Mouse (Mus musculus): ENCODE data around the gene Rnf167.

Rnf167 gene

GRCm38 (mm10) chr11:70655571-70656455 is 8.8 kb downstream of the Rnf167 start:
- DNase-seq, result peak; percentile 64 to 67

DNA sequence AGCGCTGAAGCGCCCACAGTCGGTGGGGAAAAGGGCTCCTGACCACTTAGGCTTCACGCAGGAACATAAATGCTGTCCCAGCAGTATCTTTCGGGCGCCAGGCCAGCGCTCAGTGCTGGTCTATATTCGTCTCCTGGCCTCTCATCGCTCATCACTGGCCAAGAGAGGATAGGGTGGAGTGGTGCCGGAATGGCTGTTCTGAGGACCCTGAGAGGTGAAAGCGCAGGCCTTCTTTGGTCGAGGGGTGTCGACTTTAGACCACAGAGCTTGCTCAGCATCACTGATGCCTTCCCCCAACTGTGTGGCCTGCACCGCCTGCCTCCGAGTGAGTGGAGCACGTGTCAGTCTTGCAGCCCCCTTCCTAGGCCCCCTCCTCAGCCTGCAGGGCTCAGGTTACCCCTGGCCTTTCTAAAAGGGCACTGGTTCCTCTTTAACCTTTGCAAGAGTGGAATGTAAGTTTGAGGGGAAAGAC is 9.5 kb downstream of the Rnf167 start:
- DNase-seq, result peak; percentile 72 to 74

GRCm38 (mm10) chr11:70656964-70657363 is 9.9 kb downstream of the Rnf167 start, which contains the start of gene Eno3:
Gene Eno3 (plus strand): TSS chr11:70657202.
- peak; percentile 53 to 55 for DNase-seq

- DNase-seq, result no peak
Measured at GRCm38 (mm10) chr11:70657573-70657972, 10.5 kb downstream of the Rnf167 start.

DNA sequence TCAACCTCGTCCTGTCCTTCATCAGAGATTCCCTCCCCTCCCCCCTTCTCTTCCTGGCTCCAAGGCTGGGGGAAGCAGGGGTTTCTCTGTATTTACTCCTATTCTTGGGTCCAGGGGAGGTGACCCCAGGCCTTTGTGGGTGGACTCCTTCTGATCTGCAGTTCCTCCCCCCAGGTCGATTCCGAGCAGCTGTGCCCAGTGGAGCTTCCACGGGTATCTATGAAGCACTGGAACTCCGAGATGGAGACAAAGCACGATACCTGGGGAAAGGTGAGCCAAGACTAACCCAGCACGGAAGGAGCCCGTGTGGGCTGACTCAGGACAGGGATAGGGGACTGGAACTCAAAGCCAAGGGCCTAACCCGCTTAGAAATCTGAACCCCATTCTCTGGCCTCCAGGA is 11.0 kb downstream of the Rnf167 start:
- no peak for DNase-seq

DNA sequence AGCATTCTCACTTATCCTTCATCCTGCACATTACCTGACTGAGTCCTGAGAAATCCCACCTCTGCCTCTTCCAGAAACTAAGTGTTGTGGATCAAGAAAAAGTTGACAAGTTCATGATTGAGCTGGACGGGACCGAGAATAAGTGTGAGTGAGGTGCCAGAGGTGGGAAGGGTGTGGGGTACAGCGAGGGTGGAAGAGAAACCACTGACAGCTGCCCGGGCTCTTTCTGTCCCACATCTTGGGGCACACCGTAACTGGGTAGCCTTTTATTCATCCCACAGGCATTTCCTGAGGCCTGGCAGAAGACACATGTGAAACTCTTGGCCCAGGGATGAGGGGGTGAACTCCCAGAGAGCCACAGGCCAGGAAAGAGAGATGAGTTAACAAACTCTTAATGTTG is 11.5 kb downstream of the Rnf167 start:
- no peak for DNase-seq

GRCm38 (mm10) chr11:70658942-70659341 is 11.9 kb downstream of the Rnf167 start:
- no peak for DNase-seq

GRCm38 (mm10) chr11:70660571-70660970 is 13.5 kb downstream of the Rnf167 start:
- no peak for DNase-seq

DNA sequence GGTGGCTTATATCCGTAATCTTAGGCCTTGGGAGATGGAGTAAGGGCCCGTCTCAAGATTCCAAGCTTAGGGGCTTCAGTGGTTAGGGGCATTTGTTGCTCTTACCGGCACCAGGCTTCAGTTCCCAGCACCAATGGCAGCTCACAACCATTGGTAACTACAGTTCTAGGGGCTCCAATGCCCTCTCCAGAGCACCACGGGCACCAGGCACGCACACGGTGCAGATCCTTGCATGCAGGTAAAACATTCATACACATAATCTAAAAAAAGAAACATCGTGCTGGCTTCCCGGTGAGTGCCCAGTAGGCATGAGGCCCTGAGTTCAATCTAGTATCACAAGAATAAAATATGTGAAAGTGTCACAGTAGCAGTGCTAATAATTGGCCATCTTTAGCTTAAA is 16.1 kb downstream of the Rnf167 start:
- DNase-seq, result no peak

GRCm38 (mm10) chr11:70663957-70664356 is 16.9 kb downstream of the Rnf167 start:
- DNase-seq, result no peak

- DNase-seq, result no peak
Measured at GRCm38 (mm10) chr11:70664741-70665140, 17.7 kb downstream of the Rnf167 start.

GRCm38 (mm10) chr11:70666687-70667086 is 19.7 kb downstream of the Rnf167 start:
- no peak for DNase-seq

DNA sequence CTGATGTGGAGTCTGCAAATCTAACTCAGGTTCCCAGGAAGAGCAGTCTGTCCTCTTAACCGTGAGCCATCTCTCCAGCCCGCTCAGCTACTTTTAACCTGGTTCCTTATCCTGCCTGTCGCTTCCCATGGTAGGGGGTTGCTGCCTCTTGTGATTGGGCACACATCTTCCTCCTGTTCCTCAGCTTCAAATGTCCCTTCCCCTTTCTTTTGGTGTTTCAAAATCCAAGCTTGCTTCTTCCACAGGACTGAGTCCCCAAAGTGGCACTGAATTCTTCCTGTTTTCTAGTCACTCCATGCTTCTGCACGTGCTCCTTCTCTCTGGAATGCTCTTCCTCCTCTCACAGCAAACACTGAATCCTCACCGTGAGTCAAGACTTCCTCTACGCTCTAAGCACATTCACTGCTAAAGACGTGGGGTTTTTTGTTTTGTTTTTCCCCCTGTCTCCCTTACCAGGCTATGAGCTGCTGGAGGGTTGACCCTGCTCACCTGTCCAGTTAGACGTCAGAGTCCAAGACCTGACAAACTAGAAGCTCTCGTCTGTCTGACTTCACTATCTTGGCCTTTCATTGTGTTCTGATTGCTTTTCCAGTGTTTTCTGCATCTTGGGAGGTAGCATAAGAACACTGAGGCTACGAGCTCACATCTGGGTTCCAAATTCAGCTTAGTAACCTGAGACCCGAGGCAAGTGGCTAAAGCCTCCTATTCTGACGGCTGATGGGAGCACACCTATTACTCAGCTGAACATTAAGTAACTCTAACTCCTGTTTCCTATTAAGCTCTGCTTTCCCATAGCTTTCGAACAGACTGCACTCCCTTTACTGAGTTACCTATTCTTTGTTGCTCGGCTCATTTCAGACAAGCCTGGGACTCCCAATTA is 20.5 kb downstream of the Rnf167 start:
- peak; percentile 16 to 17 for DNase-seq

GRCm38 (mm10) chr11:70668335-70668770 is 21.3 kb downstream of the Rnf167 start:
- DNase-seq, result peak; percentile 86 to 89

DNA sequence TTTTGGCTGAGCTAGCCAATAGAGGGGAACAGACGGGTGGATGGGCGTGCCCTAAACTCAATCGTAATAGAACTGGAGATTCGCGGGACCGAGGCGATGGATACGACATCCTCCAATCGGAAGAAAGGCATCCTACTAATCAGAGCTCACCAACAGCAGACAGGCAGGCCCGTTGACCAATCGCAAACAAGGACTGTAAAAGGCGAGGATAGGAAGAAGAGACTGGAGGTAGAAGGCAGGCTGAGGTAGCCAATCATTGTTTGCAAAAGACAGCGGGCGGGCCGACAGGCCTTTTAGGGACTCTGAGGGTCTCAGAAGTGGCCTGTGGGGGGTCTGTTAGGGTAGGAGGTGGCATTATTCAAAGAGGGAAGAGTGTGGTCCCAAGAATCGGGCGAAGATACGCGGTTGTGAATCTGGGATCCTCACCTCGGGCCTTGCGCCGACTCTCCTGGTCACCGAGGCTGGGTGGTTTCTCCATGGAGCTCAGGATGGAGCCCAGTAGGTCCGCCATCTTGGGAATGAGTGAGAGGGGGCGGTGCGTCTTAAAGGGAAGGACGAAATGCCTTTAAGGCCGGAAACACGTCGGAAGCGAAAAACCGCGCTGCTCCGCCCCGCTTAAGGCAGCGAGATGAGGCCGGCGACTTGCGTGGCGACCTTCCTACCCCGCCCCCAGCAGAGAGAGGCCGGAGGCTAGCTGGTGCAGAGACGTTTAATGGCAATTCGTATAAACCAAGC is 21.9 kb downstream of the Rnf167 start, which contains the start of gene Spag7:
Gene Spag7, minus strand, starts transcription at position 646 of the 735 bp plus-strand sequence.
- DNase-seq, result peak; percentile 96 to 98

DNA sequence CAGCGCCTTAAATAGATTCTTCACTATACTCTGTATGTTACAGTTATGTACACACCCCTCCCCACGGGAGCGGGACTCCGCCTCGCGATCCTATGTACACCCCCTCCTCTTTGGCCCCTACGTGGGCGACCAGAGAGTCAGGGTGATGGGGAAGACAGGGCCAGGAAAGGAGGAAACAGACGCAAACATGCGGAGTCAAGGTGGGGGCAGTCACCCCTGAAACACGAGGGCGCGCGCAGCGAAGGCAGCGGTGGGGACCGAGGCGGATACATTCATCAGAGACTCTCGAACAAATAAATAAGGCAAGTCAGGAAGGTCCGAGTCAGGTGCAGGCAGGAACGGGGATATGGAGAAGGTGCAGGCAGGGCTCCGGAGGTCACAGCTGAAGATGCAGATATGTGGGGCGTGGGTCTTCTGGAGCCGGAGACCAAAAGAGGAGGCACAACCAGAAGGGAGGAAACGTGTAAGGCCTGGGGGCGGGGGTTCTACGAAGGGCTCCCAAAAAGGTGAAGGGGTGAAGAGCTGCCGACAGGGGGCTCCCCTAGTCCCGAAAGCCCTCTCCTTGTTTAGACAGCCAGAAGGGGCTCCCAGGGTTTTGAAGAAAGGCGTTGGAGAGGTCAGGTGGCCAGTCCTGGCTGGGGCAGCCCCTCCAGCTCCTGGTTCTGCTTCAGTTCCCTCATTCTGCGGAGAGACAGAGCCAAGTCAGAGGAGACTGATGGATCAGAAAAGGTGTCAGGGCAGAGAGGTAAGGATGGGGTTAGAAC is 22.7 kb downstream of the Rnf167 start:
- DNase-seq, result peak; percentile 89 to 90

DNA sequence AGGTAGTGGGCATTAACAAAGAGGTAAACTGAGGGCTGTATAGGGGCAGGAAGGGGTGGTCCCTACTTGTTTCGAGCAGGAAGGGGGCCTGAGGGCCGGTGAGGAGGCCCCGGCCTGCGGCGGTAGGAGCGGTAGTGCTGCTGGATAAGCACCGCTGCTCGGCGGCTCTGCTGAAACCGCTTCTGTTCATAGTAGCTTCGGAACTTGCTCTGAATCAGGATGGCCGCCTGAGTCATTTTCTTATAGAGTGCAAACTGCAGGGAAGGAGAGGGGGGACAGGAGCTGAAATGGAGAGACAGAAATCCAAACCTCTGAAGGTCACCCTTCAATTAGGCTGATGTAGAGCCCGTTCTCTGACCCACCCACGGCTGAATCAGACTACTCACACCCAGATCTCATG is 23.4 kb downstream of the Rnf167 start:
- peak; percentile 26 to 43 for DNase-seq

GRCm38 (mm10) chr11:70671333-70672047 is 24.5 kb downstream of the Rnf167 start:
- DNase-seq, result peak in 1 of 2 experiments; percentile 16

GRCm38 (mm10) chr11:70674014-70674413 is 27.0 kb downstream of the Rnf167 start:
- peak; percentile 16 to 20 for DNase-seq

- DNase-seq, result no peak
Measured at GRCm38 (mm10) chr11:70674501-70674900, 27.5 kb downstream of the Rnf167 start.

- DNase-seq, result no peak
Measured at GRCm38 (mm10) chr11:70678092-70678491, 31.1 kb downstream of the Rnf167 start.
